Mouse (Mus musculus) gastrocnemius, postnatal 25 days (tissue): ENCODE measurements around the gene Slc29a2. TPM values are rescaled to one million over a fixed set of nuclear protein-coding genes. Genes with fewer than 3 reads are reported as not detected.

Experiments
- DNase-seq: peaks from one replicate; pipeline ENCODE4 v3.0.0; 2022
- total RNA-seq, 2 experiments: library from RNA; stranded (reverse); gene quantifications; 1 replicate in 1 of 2; 2 replicates in 1 of 2; pipeline ENCODE4 v1.2.3; 2021

Gene Slc29a2
- total RNA-seq, 2 experiments from 2014 or later: 7.9 to 11.6 TPM

DNA sequence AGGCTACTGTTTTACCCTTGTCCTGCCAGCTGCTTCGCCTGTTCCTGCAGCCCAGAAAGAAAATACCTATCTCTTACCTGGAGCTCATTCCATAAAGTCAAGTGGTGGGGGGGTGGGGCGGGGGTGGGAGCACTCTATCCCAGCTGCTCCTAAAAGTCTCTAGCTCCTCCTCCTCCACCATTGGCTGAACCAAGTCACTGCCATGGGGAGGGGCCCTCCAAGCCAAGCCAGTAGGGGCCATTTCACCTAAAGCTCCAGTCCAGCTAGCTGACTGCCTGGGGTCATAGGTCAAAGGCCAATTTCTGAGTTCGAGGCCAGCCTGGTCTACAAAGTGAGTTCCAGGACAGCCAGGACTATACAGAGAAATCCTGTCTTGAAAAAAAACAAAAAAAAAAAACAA is 9.0 kb downstream of the Slc29a2 start:
- no peak for DNase-seq

DNA sequence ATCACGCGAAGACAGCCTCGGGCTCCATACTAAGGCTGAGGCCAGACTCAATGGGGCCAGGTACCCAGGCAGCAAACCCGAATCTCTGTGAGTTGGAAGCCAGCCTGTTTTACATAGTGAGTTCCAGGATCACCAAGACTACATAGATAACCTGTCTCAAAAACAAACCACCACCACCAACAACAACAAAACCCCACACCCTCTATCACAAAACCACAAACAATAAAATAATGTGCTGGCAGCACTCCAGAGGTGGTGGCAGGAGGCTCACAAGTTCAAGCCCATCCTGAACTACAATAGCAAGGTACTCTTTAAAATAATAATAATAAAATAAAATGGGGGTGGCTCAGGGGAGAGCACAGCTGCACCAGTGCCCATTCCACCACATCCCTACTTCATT is 12.9 kb downstream of the Slc29a2 start:
- no peak for DNase-seq

DNA sequence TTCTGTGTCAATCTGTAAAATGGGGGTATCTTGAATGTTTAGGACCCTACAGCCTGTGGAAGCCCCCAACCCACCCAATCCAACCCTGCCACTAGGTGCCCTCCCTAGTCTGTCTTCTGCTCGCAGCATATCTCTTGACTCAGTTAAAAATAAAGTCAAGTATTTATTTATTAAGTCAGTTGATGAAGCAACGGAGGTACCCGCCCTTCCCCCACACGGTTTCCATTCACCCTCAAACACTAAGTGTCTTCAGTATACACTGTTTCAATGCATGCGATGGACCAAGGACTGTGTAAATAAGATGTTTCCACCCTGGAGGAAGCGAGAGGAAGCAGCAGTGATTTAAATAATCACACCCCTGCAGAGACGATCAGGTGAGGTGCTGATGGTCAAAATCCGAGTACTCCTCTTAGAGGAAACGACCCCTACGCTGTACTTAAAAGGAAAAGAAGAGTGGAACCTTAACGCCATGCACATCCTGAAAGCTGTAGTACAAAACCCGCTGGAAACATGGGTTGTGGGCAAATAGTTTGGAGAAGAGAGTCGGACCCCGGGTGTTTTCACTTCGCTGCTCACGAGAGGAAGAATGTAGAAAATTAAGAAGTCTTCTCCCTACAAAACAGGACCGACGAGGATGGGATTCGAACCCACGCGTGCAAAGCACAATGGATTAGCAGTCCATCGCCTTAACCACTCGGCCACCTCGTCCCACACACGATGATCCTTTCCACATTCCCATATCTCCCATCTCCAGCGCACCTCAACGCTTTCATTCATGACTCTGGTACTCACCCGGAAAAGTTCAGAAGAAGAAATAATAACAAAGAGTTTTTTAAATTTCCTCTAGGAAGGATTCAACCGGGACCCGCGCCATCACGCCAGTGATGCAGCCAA is 14.3 kb downstream of the Slc29a2 start:
- DNase-seq: peak; percentile 59

GRCm38 (mm10) chr19:5038709-5039156 is 15.1 kb downstream of the Slc29a2 start, which contains the start of the genes B4gat1 and AC124502.3:
Gene B4gat1, plus strand, starts transcription at chr19:5038826.
Gene AC124502.3, plus strand, starts transcription at chr19:5038891.
- peak; percentile 89 for DNase-seq

DNA sequence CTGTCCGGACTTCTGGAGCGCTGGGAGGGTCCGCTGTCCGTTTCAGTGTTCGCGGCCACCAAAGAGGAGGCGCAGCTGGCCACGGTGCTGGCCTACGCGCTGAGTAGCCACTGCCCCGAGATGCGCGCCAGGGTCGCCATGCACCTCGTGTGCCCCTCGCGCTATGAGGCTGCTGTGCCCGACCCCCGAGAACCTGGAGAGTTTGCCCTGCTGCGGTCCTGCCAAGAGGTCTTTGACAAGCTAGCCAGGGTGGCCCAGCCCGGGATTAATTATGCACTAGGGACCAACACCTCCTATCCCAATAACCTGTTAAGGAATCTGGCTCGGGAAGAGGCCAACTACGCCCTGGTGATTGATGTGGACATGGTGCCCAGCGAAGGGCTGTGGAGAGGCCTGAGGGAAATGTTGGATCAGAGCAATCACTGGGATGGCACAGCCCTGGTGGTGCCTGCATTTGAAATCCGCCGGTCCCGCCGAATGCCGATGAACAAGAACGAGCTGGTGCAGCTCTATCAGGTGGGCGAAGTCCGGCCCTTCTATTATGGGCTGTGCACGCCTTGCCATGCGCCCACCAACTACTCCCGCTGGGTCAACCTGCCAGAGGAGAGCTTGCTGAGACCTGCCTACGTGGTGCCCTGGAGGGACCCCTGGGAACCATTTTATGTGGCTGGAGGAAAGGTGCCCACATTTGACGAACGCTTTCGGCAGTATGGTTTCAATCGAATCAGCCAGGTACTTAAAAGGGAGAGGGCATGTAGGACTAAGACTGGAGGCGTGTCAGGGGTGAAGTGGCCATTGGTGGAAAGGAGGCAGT is 15.8 kb downstream of the Slc29a2 start:
- DNase-seq: no peak

DNA sequence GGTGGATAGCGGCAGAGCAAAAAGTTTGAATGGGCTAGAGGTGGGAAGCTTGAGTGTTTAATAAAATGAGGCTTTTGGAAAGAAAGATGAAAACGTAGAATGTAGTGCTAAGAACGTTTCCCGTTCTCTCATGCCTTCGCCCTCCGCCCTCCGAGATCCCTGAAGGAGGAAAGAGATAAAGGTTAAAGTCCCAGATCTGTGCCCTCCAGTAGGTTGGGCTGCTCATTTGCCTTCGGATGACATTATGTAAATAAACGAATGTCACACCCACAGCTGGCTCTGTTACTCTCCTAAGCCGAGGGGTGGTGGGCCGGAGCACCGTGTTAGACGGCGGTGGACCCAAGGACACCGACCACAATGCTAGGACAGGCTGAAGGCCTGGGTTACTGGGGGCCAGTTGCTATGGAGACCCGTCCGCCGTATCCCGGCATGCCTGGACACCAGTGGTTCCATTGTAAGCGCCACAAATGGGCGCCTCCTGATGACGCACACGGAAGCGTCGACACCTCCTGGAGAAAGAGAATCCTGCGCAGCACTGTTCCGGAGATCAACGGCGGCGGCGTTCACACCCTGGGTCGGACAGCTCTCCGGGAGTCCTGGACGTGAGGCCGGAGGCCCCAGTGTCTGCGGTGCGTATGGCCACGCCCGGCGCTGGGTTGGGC is 17.3 kb downstream of the Slc29a2 start, which contains the start of gene Brms1:
Gene Brms1 (plus strand): TSS at position 493 of the 662 bp plus-strand sequence.
- DNase-seq: peak; percentile 88

DNA sequence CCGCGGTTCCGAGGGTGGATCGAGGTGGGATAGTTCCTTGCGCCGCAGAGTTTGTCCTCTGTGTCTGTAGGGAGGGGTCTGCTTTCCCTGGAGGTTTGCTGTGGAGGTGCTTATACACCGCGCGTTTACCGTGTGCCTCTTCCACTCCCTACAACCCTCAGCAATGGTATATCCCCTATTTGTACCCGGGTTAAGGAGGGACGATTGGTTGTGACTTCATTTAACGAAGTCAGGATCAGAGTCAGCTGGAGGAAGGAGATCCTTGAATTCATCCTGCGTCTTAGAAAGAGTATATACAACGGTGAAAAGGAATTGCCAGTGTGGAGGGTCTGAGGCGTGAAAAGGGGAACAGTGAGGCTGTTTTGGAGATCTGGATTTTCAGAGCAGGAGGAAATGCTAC is 17.9 kb downstream of the Slc29a2 start:
- no peak for DNase-seq

- DNase-seq: no peak
Measured at GRCm38 (mm10) chr19:5045531-5045930, 21.9 kb downstream of the Slc29a2 start.

DNA sequence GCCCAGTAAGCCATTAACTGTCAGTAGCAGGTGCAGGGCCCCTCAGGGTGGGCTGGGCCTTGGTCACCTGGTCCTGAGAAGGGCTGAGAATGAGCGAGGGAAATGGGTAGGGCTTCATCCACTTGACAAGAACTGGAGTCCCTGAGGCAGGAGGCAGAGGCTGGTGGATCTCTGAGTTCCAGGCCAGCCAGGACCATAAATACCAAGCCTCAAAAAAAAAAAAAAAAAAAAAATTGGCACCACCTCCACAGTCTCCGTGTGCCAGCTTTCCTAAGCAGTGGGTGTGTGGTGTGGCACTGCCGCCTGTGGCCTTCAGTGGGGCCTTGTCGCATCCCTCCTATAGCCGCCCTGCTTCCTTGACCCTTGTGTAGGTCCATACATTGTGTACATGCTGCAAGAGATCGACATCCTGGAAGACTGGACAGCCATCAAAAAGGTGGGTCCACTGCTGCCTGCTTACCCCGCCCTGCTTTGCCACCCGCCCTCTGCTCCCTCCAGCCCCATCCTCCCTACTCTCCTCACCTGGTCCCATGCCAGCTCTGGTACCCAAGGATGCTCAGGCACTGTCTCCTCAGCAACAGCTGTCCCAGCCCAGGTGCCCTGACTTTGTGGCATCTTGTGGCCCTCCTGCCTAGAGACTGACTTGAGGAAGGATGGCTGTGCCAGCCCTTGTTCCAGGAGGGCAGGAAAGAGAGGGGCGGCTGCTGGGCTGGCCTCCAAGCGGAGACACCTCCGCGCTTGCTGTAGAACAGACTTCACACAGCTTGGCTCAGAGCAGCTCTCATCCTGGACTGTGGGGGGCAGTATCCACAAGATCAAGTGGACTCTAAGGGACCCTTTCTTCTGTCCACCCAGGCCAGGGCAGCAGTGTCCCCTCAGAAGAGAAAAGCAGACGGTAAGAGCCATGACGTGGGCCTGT is 24.7 kb downstream of the Slc29a2 start:
- no peak for DNase-seq

DNA sequence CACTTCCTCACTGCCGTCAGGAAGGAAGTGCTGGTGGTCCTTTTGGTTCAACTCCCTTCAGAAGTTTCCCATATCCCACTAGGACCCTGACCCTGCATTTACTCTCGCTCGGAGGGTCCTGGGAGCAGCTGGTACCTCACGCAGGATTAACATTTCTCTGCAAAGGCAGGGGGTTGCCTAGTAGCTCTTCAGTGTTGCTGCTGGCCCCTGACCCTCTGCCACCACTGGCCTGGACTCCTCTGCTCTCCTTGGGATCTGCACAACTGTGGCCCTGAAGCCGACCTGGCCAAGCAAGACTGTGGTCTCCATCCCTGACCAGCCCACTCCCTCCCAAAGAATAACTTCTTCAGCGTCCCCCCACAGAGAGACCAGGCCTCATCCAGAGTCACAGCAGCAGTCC is 25.7 kb downstream of the Slc29a2 start:
- no peak for DNase-seq

- DNase-seq: no peak
Measured at GRCm38 (mm10) chr19:5050047-5050905, 26.6 kb downstream of the Slc29a2 start, which contains the start of gene Rin1. Gene Rin1, plus strand, starts transcription at chr19:5050481.

- DNase-seq: no peak
Measured at GRCm38 (mm10) chr19:5051031-5051430, 27.4 kb downstream of the Slc29a2 start.

DNA sequence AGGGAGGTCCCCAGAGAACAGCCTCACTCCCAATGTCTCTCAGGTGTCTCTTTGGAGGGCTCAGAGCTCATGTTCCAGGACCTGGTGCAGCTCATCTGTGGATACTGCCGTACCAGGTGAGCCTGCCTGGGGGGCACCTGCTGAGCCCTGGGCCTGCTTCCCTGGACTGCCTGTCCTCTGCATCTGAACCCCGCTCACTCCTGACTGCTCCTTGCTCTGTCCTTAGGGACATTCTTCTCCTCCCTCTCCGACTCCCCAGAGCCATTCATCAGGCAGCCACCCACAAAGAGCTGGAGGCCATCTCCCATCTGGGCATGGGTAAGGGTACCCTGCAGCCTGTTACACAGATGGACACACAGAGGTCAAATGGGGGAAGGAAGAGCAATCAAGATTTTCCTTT is 27.9 kb downstream of the Slc29a2 start:
- DNase-seq: no peak

DNA sequence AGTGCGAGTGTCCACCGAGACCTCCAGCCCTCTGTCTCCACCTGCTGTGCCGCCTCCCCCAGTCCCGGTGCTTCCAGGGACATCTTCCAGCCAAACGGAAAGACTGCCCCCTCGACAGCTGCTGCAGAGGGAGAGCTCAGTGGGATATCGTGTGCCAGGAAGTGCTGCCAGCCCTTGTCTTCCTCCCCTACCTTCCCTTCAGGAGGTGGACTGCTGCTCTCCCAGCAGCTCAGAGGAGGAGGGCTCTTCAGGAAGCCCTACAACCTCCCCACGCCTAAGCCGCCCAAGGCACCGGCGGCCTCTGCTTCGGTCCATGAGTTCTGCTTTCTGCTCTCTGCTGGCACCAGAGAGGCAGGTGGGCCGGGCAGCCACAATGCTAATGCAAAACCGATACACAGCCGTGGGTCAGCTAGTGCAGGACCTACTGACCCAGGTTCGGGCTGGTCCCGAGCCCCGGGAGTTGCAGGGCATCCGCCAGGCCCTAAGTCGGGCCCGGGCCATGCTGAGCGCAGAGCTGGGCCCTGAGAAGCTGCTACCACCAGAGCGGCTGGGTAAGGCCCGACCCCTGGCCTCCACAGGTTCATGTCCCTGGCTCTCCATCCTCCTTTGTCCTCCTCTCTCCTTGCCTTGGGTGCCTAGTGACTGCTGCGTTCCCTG is 28.6 kb downstream of the Slc29a2 start:
- DNase-seq: no peak

GRCm38 (mm10) chr19:5052853-5053252 is 29.2 kb downstream of the Slc29a2 start:
- no peak for DNase-seq

DNA sequence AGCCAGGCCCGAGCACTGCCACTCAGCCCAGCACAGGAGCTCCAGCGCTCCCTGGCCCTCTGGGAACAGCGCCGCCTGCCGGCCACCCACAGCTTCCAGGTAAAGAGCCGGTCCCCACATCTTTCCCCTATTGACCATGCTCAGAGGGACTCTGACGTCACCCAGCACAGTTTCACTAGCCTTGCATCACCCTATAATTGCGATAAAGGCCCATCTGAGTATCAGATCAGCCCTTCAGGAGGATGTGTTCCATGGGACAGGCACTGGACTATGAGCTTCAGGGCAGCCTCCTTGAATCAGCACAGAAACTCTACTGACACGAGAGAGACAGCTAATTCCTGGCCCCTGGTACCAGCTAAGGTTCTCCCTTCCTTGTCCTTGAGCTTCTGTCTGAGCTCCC is 30.2 kb downstream of the Slc29a2 start:
- no peak for DNase-seq

GRCm38 (mm10) chr19:5056251-5056650 is 32.6 kb downstream of the Slc29a2 start:
- no peak for DNase-seq

GRCm38 (mm10) chr19:5057876-5058775 is 34.5 kb downstream of the Slc29a2 start:
- no peak for DNase-seq
